Mouse (Mus musculus) liver, embryonic 16.5 days (tissue): ENCODE data around the gene Lhfpl2. TPM values are rescaled to one million over a fixed set of nuclear protein-coding genes. Genes with fewer than 3 reads are reported as not detected.

ENCODE experiments used
- ATAC-seq: fragments of 200-750 bp; cut with Nextera tagmentation; 2 replicates; pipeline ENCODE4 v1.8.0; 2017; ENCODE audit warnings: low read depth, mild to moderate bottlenecking, moderate number of reproducible peaks, moderate library complexity
- H3K27ac ChIP-seq: fragments of 300-500 bp; sonication (generic); 2 replicates; pipeline ENCODE4 v1.5.1; 2014; ENCODE audit warnings: mild to moderate bottlenecking, low read length
- H3K27me3 ChIP-seq: fragments of 300-500 bp; sonication (generic); 2 replicates; pipeline ENCODE4 v1.6.1; 2014; ENCODE audit warnings: low read depth, low read length, mixed read lengths; ENCODE audit not compliant: control insufficient read depth, insufficient read depth
- H3K36me3 ChIP-seq: fragments of 300-500 bp; sonication (generic); 2 replicates; pipeline ENCODE4 v1.6.1; 2014; ENCODE audit warnings: mild to moderate bottlenecking; ENCODE audit not compliant: control insufficient read depth, insufficient read depth
- H3K4me1 ChIP-seq: fragments of 300-500 bp; sonication (generic); 2 replicates; pipeline ENCODE4 v1.6.1; 2014; ENCODE audit warnings: low read depth, low read length, mixed read lengths; ENCODE audit not compliant: control insufficient read depth
- H3K4me2 ChIP-seq: fragments of 300-500 bp; sonication (generic); 2 replicates; pipeline ENCODE4 v1.6.1; 2014; ENCODE audit warnings: low read depth, low read length, mixed read lengths
- H3K4me3 ChIP-seq: fragments of 300-500 bp; sonication (generic); 2 replicates; pipeline ENCODE4 v1.5.1; 2014; ENCODE audit warnings: low read depth, mild to moderate bottlenecking, low read length
- H3K9ac ChIP-seq: fragments of 300-500 bp; sonication (generic); 2 replicates; pipeline ENCODE4 v1.6.1; 2014; ENCODE audit warnings: low read depth, low read length
- H3K9me3 ChIP-seq: fragments of 300-500 bp; sonication (generic); replicated peaks from 2 replicates; pipeline ENCODE4 v1.6.1; 2016; ENCODE audit warnings: low read length; ENCODE audit not compliant: control insufficient read depth
- WGBS: fragments of 180-500 bp; shearing (Covaris S2); extraction: QIAGEN DNeasy Blood & Tissue Kit; methylation state at CpG from one replicate; pipeline ENCODE4 v1.1.7; 2014; ENCODE audit not compliant: insufficient replicate concordance; 5-methylcytosine and 5-hydroxymethylcytosine counted together
- polyA plus RNA-seq: library from polyadenylated mRNA; unstranded; fragments of >200 nt; fragmentation: Nextera tagmentation; extraction: Ambion mirVana; gene quantifications from 2 replicates; pipeline ENCODE4 v1.2.1, GENCODE M21; 2015

Gene Lhfpl2
- polyA plus RNA-seq, 1 experiment from 2014 or later, result 3.9 TPM

DNA sequence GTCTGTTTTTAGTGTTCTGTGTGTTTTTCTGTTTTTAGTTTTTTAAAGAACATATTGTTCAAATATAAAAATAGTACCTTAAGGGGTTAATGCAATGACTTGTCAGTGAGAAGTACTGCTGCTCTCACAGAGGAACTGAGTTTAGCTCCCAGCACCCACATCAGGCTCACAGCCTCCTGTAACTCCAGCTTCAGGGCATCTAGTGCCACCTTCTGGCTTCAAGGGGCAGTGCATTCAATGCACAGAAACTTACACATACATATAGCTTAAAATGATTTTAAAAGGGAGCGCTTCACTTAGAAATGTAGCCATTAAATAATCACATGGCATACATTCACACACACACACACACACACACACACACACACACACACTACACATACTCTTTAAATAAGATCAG lies 60.5 kb downstream of the Lhfpl2 start:
- WGBS, result 76% methylated on average over 1 of the region's 1 CpGs

DNA sequence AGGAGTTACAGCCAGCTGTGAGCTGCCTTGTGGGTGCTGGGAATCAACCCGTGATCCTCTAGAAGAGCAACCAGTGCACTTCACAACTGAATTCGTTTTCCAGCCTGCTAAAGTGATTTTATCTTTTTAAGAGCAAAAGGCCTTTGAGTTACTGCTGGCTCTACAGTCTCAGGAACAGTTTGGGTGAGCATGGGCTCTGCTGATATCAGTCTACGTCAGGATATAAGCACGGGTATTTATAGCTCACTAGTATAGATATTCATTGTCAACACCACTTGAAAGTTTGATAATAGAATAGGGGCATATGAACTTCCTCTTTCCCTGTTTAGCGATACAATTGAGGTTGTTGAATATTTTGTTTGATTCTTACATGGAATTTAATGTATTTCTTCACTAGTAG lies 61.7 kb downstream of the Lhfpl2 start:
- Histone ChIP-seq H3K27me3 (no peaks in the 10 kb centered on the region), H3K4me2 (no peak overlapping the region), H3K36me3 (no peaks in the 10 kb centered on the region), H3K27ac (no peak overlapping the region), H3K9ac (no peak overlapping the region), H3K4me1 (no peaks in the 10 kb centered on the region), H3K9me3 (no peaks in the 10 kb centered on the region), H3K4me3 (no peak overlapping the region)
- WGBS, result 22% methylated on average over 5 of the region's 5 CpGs
- ATAC-seq, result no peak

More for the DNA sequence above, 60.5 kb downstream of the Lhfpl2 start:
- H3K4me1 ChIP-seq, result no peaks in the 10 kb centered on the region
- H3K4me3 ChIP-seq, result no peak overlapping the region
- no peak for ATAC-seq
- no peaks in the 10 kb centered on the region for H3K36me3 ChIP-seq
- H3K27ac ChIP-seq, result no peak overlapping the region
- H3K4me2 ChIP-seq, result no peak overlapping the region
- no peak overlapping the region for H3K9ac ChIP-seq
- H3K9me3 ChIP-seq, result no peaks in the 10 kb centered on the region
- H3K27me3 ChIP-seq, result no peaks in the 10 kb centered on the region

DNA sequence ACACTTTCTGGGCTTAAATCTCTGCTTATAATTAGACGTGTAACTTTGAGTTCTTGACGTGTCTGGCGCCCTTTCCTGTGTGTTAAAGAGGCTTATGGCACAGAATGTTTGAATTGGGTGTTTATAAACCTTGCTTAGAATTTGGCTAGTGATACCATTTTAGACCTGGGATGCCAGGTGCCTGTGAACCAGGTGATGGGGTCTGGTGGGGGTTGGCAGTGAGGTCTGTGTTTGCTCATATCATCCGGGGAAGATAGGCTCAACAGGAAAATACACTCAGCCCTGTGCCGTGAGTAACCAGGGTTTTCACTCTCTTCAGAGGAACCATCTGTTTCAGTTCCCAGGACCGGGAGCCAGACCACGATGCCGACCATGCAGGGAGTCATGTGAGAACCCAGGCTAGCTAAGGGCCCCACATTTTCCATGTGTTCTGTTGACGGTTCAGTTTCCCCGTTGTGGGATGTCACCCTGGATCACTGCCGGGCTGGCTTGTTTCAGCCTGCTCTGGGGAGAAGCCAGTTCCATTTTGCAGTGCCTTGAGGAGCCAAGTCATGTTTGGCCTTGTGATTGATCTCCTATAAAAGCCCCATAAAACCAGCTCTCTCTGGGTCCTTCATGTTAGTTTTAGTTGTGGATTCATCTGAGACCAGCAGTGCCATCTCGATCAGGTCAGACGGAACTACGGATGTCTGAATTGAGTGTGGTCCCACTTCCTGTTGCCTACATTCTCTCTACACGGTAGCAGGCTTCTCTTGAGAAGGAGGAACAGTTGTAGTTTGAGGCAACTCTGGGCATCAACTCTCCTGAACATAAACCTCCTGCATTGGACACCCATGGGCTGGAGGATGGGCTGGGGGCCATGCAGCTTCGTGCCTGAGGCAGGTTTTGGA lies 65.4 kb downstream of the Lhfpl2 start:
- Histone ChIP-seq H3K9ac (no peak overlapping the region), H3K4me3 (no peak overlapping the region), H3K4me2 (no peak overlapping the region), H3K4me1 (no peaks in the 10 kb centered on the region), H3K36me3 (no peaks in the 10 kb centered on the region), H3K9me3 (no peaks in the 10 kb centered on the region), H3K27me3 (no peaks in the 10 kb centered on the region), H3K27ac (no peak overlapping the region)
- 54% methylated on average over 16 of the region's 16 CpGs for WGBS
- ATAC-seq, result no peak

DNA sequence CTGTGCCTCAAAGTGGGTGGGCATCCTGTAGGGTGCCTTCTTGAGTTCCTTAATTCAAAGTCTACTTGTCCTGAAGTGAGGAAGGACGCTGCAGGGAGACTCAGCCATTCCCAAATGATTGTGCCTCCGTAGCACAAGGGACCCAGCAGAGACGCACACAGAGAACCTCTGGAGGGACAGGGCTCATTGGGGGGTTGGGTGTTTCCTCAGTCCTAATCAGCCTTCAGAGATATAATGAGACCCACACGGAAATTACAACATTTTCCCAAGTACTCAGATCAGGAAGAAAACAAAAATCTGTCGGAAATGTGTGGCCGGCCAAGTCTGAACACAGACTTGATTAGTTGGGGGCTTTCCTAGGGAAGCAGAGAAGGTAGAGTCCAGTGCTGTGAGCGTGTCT lies 72.8 kb downstream of the Lhfpl2 start:
- H3K27me3 ChIP-seq, result no peaks in the 10 kb centered on the region
- H3K4me2 ChIP-seq, result no peak overlapping the region
- H3K9me3 ChIP-seq, result no peaks in the 10 kb centered on the region
- H3K9ac ChIP-seq, result no peak overlapping the region
- H3K4me3 ChIP-seq, result no peak overlapping the region
- 46% methylated on average over 7 of the region's 7 CpGs for WGBS
- peak; percentile 19; the same call in 1 of the 2 replicates for ATAC-seq
- no peaks in the 10 kb centered on the region for H3K4me1 ChIP-seq
- no peaks in the 10 kb centered on the region for H3K36me3 ChIP-seq
- H3K27ac ChIP-seq, result no peak overlapping the region

DNA sequence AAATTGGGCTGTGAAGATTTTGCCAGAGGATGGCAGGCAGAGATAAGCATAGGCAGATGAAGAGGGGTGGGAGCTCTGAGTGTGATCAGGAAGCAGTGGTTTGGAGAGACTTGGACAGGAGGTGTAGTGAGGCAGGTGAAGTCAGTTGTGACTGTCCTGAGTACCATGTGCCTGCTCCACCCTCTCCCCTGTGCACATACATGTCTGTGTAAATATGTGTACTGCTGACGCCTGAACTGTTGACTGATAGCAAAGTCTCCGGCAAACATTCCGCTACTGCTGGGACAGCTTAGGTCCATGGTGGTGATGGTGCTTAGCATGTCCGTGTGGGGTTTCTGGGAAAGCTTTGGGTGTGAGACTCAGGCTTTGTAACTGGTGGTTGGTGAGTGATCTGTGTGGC lies 73.5 kb downstream of the Lhfpl2 start:
- Histone ChIP-seq H3K36me3 (no peaks in the 10 kb centered on the region), H3K27ac (no peak overlapping the region), H3K4me1 (no peaks in the 10 kb centered on the region), H3K4me2 (no peak overlapping the region), H3K9me3 (no peaks in the 10 kb centered on the region), H3K9ac (no peak overlapping the region), H3K4me3 (no peak overlapping the region), H3K27me3 (no peaks in the 10 kb centered on the region)
- 0 out of 2 replicates have a peak, but pooled peaks have one; percentile 19 for ATAC-seq
- WGBS, result 68% methylated on average over 4 of the region's 4 CpGs

DNA sequence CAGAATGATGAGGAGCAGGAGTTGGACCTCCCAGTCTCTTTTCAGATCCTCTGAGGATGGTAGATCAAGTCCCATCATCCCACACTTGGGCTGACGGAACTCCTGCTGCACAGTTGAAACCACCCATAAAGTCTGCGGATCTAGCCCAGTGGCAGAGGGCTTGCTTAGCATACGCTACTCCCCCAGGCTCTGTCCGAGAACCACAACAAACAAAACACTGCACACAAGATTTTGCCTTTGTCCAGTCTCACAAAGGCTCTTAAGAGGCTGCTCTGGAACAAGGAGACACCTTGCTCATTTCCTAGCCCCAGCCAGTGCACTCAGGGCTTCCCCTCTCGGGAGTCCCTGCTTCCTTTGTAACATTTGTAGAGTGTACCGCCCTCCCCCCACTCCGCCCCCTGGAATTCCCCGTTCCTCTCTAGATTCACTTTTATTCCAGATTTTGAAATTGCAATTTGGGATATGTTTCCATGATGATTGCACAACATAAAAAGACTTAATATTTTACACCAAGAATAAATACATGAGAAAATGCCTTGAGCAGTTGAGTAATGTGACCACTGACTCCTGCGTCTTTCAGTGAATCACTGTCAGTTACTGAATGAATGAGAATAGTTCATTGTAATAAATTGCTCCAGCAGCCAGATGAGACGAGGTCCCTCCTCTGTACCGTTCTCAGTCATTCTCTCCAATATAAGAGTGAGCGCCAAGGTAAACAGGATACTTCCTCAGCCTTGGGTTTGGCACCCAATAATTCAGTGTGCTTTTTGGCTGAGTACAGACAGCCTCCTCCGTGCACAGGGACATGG lies 74.8 kb downstream of the Lhfpl2 start:
- no peak overlapping the region for H3K9ac ChIP-seq
- no peak overlapping the region for H3K27ac ChIP-seq
- no peaks in the 10 kb centered on the region for H3K36me3 ChIP-seq
- H3K27me3 ChIP-seq, result no peaks in the 10 kb centered on the region
- 63% methylated on average over 13 of the region's 13 CpGs for WGBS
- no peak for ATAC-seq
- H3K4me1 ChIP-seq, result no peaks in the 10 kb centered on the region; the same call in 1 of the 2 replicates
- H3K4me3 ChIP-seq, result no peak overlapping the region
- H3K9me3 ChIP-seq, result no peaks in the 10 kb centered on the region
- H3K4me2 ChIP-seq, result no peak overlapping the region

DNA sequence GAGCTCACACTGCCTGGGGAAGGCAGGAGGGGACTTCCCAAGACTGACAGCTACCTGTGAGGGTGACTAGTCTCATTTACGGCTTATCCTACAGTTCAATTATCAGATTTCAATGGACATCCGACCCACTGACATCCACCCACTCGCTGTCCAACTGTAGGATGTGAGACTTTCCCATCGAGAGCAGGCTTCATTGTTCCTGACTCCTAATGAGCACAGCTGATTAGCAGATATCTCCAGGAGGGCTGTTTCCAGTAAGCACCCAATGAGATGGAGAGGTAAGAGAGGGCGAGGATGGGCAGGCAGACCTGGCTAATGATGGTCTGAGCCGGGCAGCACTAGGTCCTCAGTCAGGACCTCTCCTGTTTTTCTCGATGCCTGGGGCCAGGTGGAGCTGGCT lies 77.0 kb downstream of the Lhfpl2 start:
- Histone ChIP-seq H3K4me2 (no peak overlapping the region), H3K4me3 (no peak overlapping the region), H3K27me3 (no peaks in the 10 kb centered on the region), H3K27ac (no peak overlapping the region), H3K4me1 (no peaks in the 10 kb centered on the region; the same call in 1 of the 2 replicates), H3K36me3 (no peaks in the 10 kb centered on the region), H3K9me3 (no peaks in the 10 kb centered on the region), H3K9ac (no peak overlapping the region)
- WGBS, result 57% methylated on average over 7 of the region's 7 CpGs
- no peak for ATAC-seq

DNA sequence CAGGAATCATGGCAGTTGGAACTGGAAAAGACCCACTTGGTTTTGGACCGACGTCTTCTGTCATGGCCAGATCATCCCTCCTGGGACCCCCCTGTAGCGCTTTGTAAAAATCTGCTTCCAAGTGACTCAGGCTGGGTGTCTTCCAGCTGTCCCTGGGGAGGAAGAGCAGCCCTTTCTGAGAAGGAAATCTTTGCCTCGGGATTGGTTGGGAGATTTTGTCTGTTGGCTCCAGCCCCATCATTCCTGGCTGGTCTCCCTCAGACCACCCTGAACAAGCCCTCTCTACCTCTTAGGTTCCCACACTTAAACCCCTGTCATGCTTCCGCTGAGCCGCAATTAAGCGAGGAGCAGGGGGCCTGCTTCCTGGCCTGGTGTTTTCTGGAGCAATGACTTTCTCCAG lies 77.6 kb downstream of the Lhfpl2 start:
- Histone ChIP-seq H3K4me3 (no peak overlapping the region), H3K4me2 (no peak overlapping the region), H3K9me3 (no peaks in the 10 kb centered on the region), H3K4me1 (no peaks in the 10 kb centered on the region; the same call in 1 of the 2 replicates), H3K36me3 (no peaks in the 10 kb centered on the region), H3K27ac (no peak overlapping the region), H3K9ac (no peak overlapping the region), H3K27me3 (no peaks in the 10 kb centered on the region)
- 58% methylated on average over 7 of the region's 7 CpGs for WGBS
- ATAC-seq, result no peak
